Mouse (Mus musculus) embryonic facial prominence, embryonic 12.5 days (tissue): ENCODE measurements at regions not wholly inside any gene's neighbourhood (a gene's known extent, or its start where the extent isn't known, plus 50 kb on each side); places are given as distances from the start of the nearest gene placed in this dataset.
A peak's percentile ranks its signal among the peaks of the same experiment; 100 is the strongest.

Source experiments
- ATAC-seq: fragments of 200-750 bp; cut with Nextera tagmentation; 2 replicates; pipeline ENCODE4 v1.8.0; 2017; ENCODE audit not compliant: insufficient number of reproducible peaks, insufficient read depth, low FRiP score, low TSS enrichment
- H3K27ac ChIP-seq: fragments of 300-500 bp; sonication (generic); 2 replicates; pipeline ENCODE4 v1.5.1; 2016; ENCODE audit warnings: mild to moderate bottlenecking
- H3K27me3 ChIP-seq: fragments of 300-500 bp; sonication (generic); 2 replicates; pipeline ENCODE4 v1.6.1; 2016; ENCODE audit warnings: mild to moderate bottlenecking, moderate library complexity
- H3K36me3 ChIP-seq: fragments of 300-500 bp; sonication (generic); 2 replicates; pipeline ENCODE4 v1.6.1; 2016; ENCODE audit warnings: mild to moderate bottlenecking
- H3K4me1 ChIP-seq: fragments of 300-500 bp; sonication (generic); 2 replicates; pipeline ENCODE4 v1.6.1; 2016
- H3K4me2 ChIP-seq: fragments of 300-500 bp; sonication (generic); replicated peaks from 2 replicates; pipeline ENCODE4 v1.6.1; 2016; ENCODE audit warnings: mild to moderate bottlenecking, moderate library complexity
- H3K4me3 ChIP-seq: fragments of 300-500 bp; sonication (generic); 2 replicates; pipeline ENCODE4 v1.5.1; 2016; ENCODE audit warnings: mild to moderate bottlenecking
- H3K9ac ChIP-seq: fragments of 300-500 bp; sonication (generic); 2 replicates; pipeline ENCODE4 v1.6.1; 2016; ENCODE audit warnings: mild to moderate bottlenecking, moderate library complexity
- H3K9me3 ChIP-seq: fragments of 300-500 bp; sonication (generic); 2 replicates; pipeline ENCODE4 v1.6.1; 2016; ENCODE audit warnings: mild to moderate bottlenecking, moderate library complexity
- WGBS: fragments of 180-500 bp; shearing (Covaris S2); methylation state at CpG from one replicate; pipeline ENCODE4 v1.1.7; 2016; 5-methylcytosine and 5-hydroxymethylcytosine counted together

DNA sequence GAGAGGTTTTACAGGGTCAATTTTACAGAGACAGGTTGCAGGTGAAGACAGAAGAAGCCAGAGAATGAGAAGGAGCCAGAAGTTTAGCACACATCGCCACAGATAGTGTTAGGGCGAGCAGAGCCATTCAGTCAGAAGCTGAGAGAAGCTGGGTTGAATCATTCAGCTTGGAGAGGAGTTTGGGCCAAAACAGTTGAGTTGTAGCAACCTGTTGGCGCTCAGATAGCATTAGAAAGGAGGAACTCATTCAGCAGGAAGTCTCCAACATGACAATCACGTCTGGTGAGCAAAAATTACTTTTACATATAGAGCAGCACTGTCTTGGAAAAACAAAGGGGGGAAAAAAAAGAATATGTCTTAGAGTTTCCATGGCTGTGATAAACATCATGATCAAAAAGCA is 53.2 kb downstream of the Fam43a start:
- Histone ChIP-seq H3K4me3 (no peak overlapping the region), H3K27ac (no peak overlapping the region), H3K9ac (no peak overlapping the region), H3K36me3 (no peaks in the 10 kb centered on the region), H3K4me2 (no peak overlapping the region), H3K9me3 (no peaks in the 10 kb centered on the region), H3K27me3 (no peaks in the 10 kb centered on the region), H3K4me1 (peaks cover 4% of the 10 kb centered on the region; the same call in 1 of the 2 replicates)
- ATAC-seq = no peak
- WGBS = 79% methylated on average over 4 of the region's 4 CpGs

DNA sequence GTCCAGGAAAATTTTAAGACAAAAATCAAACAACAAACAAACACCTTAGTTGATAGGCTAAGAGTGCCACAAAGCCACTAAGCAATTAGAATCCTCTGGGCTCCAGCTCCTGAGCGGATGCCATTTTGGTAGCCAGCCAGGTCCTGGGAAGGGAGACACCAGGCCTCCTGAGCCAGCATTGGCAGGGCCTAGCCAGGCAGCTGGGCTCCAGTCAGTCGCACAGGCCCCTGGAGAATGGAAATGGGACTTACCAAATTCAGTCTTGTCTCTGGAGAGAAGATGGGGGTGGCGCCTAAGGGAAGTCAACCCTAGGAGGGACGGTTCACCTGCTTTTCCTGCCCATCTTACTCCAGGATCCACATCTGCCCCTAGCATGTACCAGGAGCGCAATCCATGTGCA is 54.3 kb downstream of the Fam43a start:
- Histone ChIP-seq H3K36me3 (no peaks in the 10 kb centered on the region), H3K4me3 (no peak overlapping the region), H3K4me2 (no peak overlapping the region), H3K4me1 (peaks cover 4% of the 10 kb centered on the region; the same call in 1 of the 2 replicates), H3K27me3 (no peaks in the 10 kb centered on the region), H3K9ac (no peak overlapping the region), H3K9me3 (no peaks in the 10 kb centered on the region), H3K27ac (no peak overlapping the region)
- WGBS = 87% methylated on average over 5 of the region's 5 CpGs
- no peak for ATAC-seq

DNA sequence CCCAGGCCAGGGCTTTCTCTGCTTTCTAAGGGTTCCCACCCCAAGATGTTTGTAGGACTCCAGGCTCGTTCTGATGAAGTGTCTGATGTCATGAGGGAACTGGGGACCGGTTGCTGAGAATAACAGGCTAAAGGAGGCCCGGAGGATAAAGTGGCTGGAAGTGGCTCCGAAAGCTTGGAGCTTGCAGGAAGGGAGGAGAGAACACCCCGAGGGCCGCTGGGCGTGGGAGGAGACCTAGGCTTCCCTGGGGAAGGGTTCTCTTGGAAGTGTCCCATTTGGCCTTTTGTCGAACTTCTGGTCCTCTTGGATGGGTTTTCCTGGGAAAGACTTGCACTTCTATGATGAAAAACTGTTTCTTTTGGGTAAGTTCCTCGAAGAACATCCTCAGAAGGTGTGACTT is 54.7 kb downstream of the Fam43a start:
- Histone ChIP-seq H3K27me3 (no peaks in the 10 kb centered on the region), H3K4me1 (peaks cover 4% of the 10 kb centered on the region; the same call in 1 of the 2 replicates), H3K36me3 (no peaks in the 10 kb centered on the region), H3K27ac (no peak overlapping the region), H3K4me3 (no peak overlapping the region), H3K9ac (no peak overlapping the region), H3K4me2 (no peak overlapping the region), H3K9me3 (no peaks in the 10 kb centered on the region)
- ATAC-seq = no peak
- WGBS = 76% methylated on average over 9 of the region's 9 CpGs

DNA sequence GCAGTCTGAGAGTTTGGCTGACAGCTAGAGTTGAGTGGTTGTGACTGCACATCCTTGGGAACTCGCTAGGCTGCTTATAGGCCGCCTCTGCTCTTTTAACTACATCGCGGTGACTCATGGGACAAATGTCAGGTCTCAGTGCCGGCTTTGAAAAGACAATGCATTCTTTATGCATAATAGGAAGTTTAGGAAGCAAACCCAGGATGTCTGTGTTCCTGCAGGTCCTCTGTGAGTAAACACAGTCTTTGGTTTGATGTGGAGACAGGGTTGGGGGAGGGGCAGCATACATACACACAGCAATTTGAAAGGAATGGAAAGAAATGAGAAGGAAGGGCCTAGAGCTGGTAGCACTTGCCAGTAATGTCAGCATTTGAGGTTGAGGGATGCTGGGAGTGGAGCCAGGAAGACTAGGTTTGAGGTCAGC is 56.3 kb downstream of the Fam43a start:
- Histone ChIP-seq H3K4me1 (peaks cover 4% of the 10 kb centered on the region; the same call in 1 of the 2 replicates), H3K9me3 (no peaks in the 10 kb centered on the region), H3K9ac (no peak overlapping the region), H3K4me2 (no peak overlapping the region), H3K27ac (no peak overlapping the region), H3K4me3 (no peak overlapping the region), H3K36me3 (no peaks in the 10 kb centered on the region), H3K27me3 (no peaks in the 10 kb centered on the region)
- ATAC-seq = no peak
- WGBS = 42% methylated on average over 5 of the region's 5 CpGs

DNA sequence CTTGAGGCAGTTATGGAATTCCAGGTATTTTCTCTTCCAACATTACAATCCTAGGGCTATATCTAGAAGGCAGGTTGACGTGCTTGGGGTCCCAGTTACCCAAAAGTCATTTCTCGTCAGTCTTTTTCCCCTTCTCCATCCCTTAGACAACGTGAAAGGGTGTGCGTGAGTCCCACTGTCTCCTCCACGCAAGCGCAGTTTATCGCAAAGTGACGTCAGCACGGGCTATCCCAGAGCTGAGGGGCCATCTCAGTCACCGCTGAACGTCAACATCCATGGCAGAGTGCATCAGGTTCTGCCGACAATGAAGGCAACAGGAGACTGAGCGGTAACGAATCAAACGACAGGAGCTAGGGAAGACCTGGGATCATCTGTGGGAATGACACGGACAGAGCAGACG is 57.4 kb downstream of the Fam43a start:
- 88% methylated on average over 17 of the region's 17 CpGs for WGBS
- Histone ChIP-seq H3K4me3 (no peak overlapping the region), H3K36me3 (no peaks in the 10 kb centered on the region), H3K9me3 (no peaks in the 10 kb centered on the region), H3K27me3 (0 out of 2 replicates have a peak, but pooled peaks cover under 1% of the 10 kb centered on the region), H3K4me1 (peaks cover 14% of the 10 kb centered on the region), H3K9ac (no peak overlapping the region), H3K27ac (no peak overlapping the region), H3K4me2 (no peak overlapping the region)
- ATAC-seq = no peak

DNA sequence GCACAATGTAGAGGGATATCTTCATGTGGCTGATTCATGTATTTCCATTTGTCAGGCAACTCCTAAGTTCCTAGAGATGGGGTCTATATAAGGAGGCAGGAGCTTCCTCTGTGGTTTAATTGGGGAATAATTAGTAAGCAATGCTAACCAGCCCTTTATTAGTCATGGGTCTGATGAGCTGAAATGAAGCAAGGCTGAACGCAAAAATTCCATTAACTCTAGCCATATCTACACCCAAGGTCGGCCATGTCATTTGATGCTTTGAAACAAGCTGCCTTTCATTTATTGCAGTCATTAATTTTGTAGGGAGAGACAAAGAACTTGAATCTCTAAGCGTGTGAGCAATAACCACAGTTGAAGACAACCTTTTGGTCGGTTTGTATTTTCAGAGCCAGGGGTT is 59.4 kb downstream of the Fam43a start:
- Histone ChIP-seq H3K27ac (no peak overlapping the region), H3K36me3 (no peaks in the 10 kb centered on the region), H3K4me3 (no peak overlapping the region), H3K4me2 (no peak overlapping the region), H3K4me1 (peaks cover 18% of the 10 kb centered on the region), H3K27me3 (0 out of 2 replicates have a peak, but pooled peaks cover 6% of the 10 kb centered on the region), H3K9me3 (no peaks in the 10 kb centered on the region), H3K9ac (no peak overlapping the region)
- 91% methylated on average over 4 of the region's 4 CpGs for WGBS
- ATAC-seq = no peak

DNA sequence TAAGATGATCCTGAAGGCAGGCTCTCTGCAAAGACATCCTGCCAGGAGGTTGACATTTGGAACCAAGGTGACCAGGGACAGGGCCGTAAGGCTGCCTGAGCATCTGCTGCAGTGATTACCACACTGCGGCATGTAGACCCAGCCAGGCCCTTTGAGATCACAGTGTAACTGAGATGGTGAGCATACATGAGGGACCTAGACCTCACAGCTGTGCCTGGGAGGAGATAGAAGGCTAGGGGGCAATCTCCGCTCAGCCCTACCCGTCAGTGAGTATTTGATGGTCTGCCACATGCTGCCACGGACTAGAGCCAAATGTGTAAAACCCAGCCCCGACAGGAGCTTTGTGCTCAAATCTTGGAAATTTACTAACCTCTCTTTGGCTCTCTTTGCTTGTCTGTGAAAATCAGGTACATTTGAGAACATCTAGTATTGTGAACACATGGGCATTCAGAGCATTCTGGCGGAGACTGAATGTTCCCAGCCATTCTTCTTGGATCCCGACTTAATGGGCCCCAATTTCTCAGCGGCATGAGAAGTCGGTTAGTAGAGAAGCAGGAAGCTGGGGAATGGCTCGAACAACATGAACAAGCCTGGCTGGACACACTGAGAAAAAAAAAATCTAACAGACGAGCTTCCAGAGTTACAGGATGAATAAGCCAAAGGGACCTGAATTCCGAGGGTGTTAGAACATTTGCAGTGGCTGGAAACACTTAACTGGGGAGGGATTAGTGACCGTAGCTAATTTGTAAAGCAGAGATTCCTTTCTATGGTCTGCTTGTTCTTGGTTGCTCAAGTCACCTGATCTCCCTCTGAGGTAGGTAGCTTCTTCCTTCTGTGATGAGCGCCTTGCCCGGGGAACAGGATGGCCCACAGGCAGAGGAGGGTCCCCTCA is 61.8 kb downstream of the Fam43a start:
- Histone ChIP-seq H3K27me3 (0 out of 2 replicates have a peak, but pooled peaks cover 7% of the 10 kb centered on the region), H3K4me3 (no peak overlapping the region), H3K9ac (no peak overlapping the region), H3K27ac (peak overlapping the region; percentile 66; the same call in 1 of the 2 replicates), H3K9me3 (no peaks in the 10 kb centered on the region), H3K36me3 (no peaks in the 10 kb centered on the region), H3K4me1 (peaks cover 14% of the 10 kb centered on the region), H3K4me2 (no peak overlapping the region)
- no peak for ATAC-seq
- 43% methylated on average over 16 of the region's 16 CpGs for WGBS

DNA sequence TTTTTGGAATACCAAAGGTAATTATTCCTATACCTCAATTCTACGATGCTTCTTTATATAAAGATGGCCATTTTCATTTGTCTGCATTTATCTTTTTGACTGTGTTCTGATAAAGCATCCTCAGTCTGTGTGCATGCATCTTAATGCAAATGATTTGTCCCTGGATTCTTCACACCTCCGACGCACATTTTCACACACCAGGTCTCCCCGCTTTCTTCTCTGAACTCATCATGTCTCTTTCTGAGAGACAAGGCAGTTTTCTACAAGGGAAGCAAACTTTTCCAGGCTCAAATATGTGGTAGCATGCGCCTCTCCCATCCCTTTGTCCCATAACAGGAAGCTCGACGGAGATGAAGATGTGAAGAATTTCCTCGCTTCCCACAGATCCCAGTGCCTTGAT is 63.5 kb downstream of the Fam43a start:
- Histone ChIP-seq H3K4me2 (no peak overlapping the region), H3K9me3 (no peaks in the 10 kb centered on the region), H3K27me3 (0 out of 2 replicates have a peak, but pooled peaks cover 7% of the 10 kb centered on the region), H3K36me3 (no peaks in the 10 kb centered on the region), H3K27ac (no peak overlapping the region), H3K4me3 (no peak overlapping the region), H3K4me1 (peaks cover 14% of the 10 kb centered on the region), H3K9ac (no peak overlapping the region)
- WGBS = 69% methylated on average over 8 of the region's 8 CpGs
- no peak for ATAC-seq

DNA sequence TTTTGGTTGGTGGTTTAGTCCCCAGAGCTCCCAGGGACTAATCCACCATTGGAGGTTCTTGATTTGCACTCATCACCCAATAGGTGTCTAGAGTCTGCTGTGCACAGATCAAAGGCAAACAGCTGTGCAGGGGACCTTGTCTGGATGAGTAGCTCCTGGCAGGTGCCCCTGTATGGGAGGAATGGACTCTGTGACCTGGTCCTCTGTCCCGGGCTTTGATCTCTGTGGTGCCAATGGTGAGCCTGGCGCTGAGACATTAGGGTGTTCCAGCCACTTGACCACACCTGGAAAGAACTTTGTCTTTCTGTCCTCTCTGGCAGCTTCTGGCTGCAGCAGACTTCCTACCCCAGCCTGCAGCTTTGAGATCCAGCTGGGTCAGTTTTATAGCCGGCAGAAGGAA is 64.4 kb downstream of the Fam43a start:
- no peak for ATAC-seq

DNA sequence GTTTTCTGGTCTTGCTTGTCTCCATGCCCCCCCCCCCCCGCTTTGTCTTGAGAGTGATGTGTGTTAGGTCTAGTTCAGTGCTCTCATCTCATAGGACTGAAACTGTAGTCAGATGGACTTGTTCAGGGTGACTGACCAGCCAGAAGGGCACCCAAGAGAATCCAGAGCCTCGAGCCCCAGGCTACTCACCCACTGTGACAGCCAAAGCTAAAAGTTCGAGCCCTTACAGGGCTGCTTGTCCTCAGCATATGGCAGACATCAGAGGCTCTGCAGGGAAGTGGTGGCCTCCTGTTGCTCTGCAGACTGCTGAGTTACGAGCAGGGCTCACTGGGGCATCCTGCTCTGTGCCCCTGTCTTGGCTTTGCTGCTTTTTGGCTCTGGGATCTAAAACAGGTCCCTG is 64.9 kb downstream of the Fam43a start:
- Histone ChIP-seq H3K9me3 (no peaks in the 10 kb centered on the region), H3K27ac (no peak overlapping the region), H3K4me1 (peaks cover 14% of the 10 kb centered on the region), H3K27me3 (0 out of 2 replicates have a peak, but pooled peaks cover 7% of the 10 kb centered on the region), H3K4me2 (no peak overlapping the region), H3K9ac (no peak overlapping the region), H3K4me3 (no peak overlapping the region), H3K36me3 (no peaks in the 10 kb centered on the region)
- 50% methylated on average over 4 of the region's 4 CpGs for WGBS
- ATAC-seq = no peak

More for the DNA sequence above, 64.4 kb downstream of the Fam43a start:
- H3K4me1 ChIP-seq = peaks cover 14% of the 10 kb centered on the region
- no peak overlapping the region for H3K27ac ChIP-seq
- 0 out of 2 replicates have a peak, but pooled peaks cover 7% of the 10 kb centered on the region for H3K27me3 ChIP-seq
- H3K9me3 ChIP-seq = no peaks in the 10 kb centered on the region
- H3K4me2 ChIP-seq = no peak overlapping the region
- H3K36me3 ChIP-seq = no peaks in the 10 kb centered on the region
- 80% methylated on average over 3 of the region's 3 CpGs for WGBS
- H3K4me3 ChIP-seq = no peak overlapping the region
- no peak overlapping the region for H3K9ac ChIP-seq

DNA sequence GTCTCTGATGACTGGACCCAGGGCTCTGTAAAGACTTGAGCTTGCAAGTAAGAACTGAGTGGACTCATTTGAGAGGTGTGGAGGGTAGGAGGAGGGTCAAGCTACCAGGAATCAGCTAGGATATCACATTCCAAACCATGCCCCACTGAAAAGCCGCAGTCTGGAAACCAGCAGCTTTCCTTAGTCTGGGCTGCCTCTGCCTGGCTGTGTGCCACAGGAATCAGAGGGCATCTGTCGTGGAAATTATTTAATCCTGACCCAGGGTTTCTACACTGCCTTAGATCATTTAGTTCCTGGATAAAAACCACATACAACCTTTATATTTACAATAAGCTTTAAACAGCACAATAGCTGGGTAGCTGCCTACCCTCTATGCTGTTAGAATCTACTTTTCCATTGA is 66.4 kb downstream of the Fam43a start:
- 43% methylated on average over 2 of the region's 2 CpGs for WGBS
- Histone ChIP-seq H3K9ac (no peak overlapping the region), H3K4me1 (peaks cover 14% of the 10 kb centered on the region), H3K36me3 (no peaks in the 10 kb centered on the region), H3K27ac (no peak overlapping the region), H3K4me2 (no peak overlapping the region), H3K4me3 (no peak overlapping the region), H3K9me3 (no peaks in the 10 kb centered on the region), H3K27me3 (0 out of 2 replicates have a peak, but pooled peaks cover 7% of the 10 kb centered on the region)
- ATAC-seq = no peak

DNA sequence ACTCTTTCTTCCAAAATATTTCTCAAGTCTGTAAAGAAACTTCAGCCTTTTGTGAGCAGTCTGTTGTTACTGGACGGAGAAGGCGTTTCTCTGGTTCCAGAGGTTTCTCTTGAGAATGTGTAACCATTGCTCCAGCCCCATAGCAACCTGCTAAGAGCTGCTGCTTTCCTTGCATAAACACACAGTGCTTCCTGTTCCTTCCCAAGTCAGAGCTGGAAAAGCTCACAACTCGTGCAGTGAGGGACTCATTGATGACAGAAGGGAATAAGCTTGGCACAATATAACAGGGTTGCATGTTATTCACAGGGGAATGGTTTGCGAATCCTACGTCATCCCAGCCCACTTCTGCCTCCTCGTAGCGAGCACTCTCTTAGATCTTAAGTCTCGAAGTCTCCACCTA is 70.4 kb downstream of the Fam43a start:
- no peak for ATAC-seq
- 70% methylated on average over 8 of the region's 8 CpGs for WGBS
- Histone ChIP-seq H3K9me3 (no peaks in the 10 kb centered on the region), H3K27me3 (no peaks in the 10 kb centered on the region), H3K9ac (no peak overlapping the region), H3K36me3 (no peaks in the 10 kb centered on the region), H3K4me3 (no peak overlapping the region), H3K4me2 (no peak overlapping the region), H3K4me1 (no peaks in the 10 kb centered on the region), H3K27ac (no peak overlapping the region)
